In genomic region chrX:142285905-142286304, GRCm38 (mm10) we compare ENCODE assay signal across 34 mouse cellular contexts. TPM values are rescaled to one million over a fixed set of nuclear protein-coding genes. Genes with fewer than 3 reads are reported as not detected.
DNase-seq lines count a peak whose midpoint lies in the region; ATAC-seq lines count a peak whose summit lies in the region.
"Had no signal": no experiment of that assay in that cellular context is flagged by ENCODE, and none has a peak within 500 bp of the region (broad histone marks: within the 10 kb centered on the region; RNA-seq: fewer than 3 reads in every experiment).

No protein-coding gene starts in this region.

- no peaks in the 10 kb centered on the region for H3K27me3 ChIP-seq in heart, embryonic 14.5 days (ENCODE audit: control insufficient read depth, insufficient read depth, low read length)
- H3K27me3 ChIP-seq in kidney, embryonic 15.5 days = peaks cover 28% of the 10 kb centered on the region
- H3K27me3 ChIP-seq in embryonic facial prominence, embryonic 10.5 days (replicated peaks; ENCODE audit: low read depth, poor library complexity, severe bottlenecking) = peaks cover 71% of the 10 kb centered on the region
- peaks cover 14% of the 10 kb centered on the region for H3K27me3 ChIP-seq in embryonic facial prominence, embryonic 14.5 days (replicated peaks; ENCODE audit: control insufficient read depth, insufficient read depth, low read length)
- H3K27me3 ChIP-seq: neural tube, embryonic 12.5 days had no signal

- 0 out of 2 replicates have a peak overlapping the region, but pooled peaks have one; percentile 21 for H3K4me2 ChIP-seq in heart, embryonic 14.5 days (ENCODE audit: low read length)
- no peak overlapping the region for H3K4me2 ChIP-seq in kidney, embryonic 15.5 days
- H3K4me2 ChIP-seq in embryonic facial prominence, embryonic 14.5 days (ENCODE audit: low read depth, low read length) = no peak overlapping the region
- H3K4me2 ChIP-seq: embryonic facial prominence, embryonic 15.5 days; forebrain, embryonic 12.5 days; liver, embryonic 15.5 days; midbrain, embryonic 12.5 days; neural tube, embryonic 12.5 days had no signal

- no peak overlapping the region for H3K9ac ChIP-seq in heart, embryonic 14.5 days (ENCODE audit: low read length)
- no peak overlapping the region for H3K9ac ChIP-seq in kidney, embryonic 15.5 days
- no peak overlapping the region for H3K9ac ChIP-seq in embryonic facial prominence, embryonic 14.5 days (ENCODE audit: low read depth, low read length)
- H3K9ac ChIP-seq: embryonic facial prominence, embryonic 15.5 days; forebrain, embryonic 12.5 days; forebrain, postnatal 0 days; liver, embryonic 15.5 days; midbrain, embryonic 12.5 days; neural tube, embryonic 12.5 days had no signal

- no peaks in the 10 kb centered on the region for H3K36me3 ChIP-seq in heart, embryonic 14.5 days (ENCODE audit: control insufficient read depth, insufficient read depth, low read length)
- H3K36me3 ChIP-seq in kidney, embryonic 15.5 days = no peaks in the 10 kb centered on the region
- no peaks in the 10 kb centered on the region for H3K36me3 ChIP-seq in embryonic facial prominence, embryonic 10.5 days (replicated peaks)
- no peaks in the 10 kb centered on the region for H3K36me3 ChIP-seq in embryonic facial prominence, embryonic 14.5 days (ENCODE audit: control insufficient read depth, insufficient read depth, low read length)
- H3K36me3 ChIP-seq: embryonic facial prominence, embryonic 15.5 days; forebrain, embryonic 12.5 days; heart, embryonic 10.5 days; liver, embryonic 15.5 days; midbrain, embryonic 12.5 days; neural tube, embryonic 12.5 days had no signal

- H3K4me3 ChIP-seq in heart, embryonic 14.5 days (ENCODE audit: control insufficient read depth in 1 of 2, insufficient read depth in 1 of 2, low read depth in 1 of 2, low read length in 2 of 2) = no peak overlapping the region
- no peak overlapping the region for H3K4me3 ChIP-seq in kidney, embryonic 15.5 days (replicated peaks)
- H3K4me3 ChIP-seq in embryonic facial prominence, embryonic 10.5 days = no peak overlapping the region
- no peak overlapping the region for H3K4me3 ChIP-seq in embryonic facial prominence, embryonic 14.5 days (ENCODE audit: low read depth, low read length)
- H3K4me3 ChIP-seq: embryonic facial prominence, embryonic 15.5 days; forebrain, embryonic 12.5 days; heart, embryonic 10.5 days; liver, embryonic 15.5 days; midbrain, embryonic 12.5 days; myocyte; neural tube, embryonic 12.5 days had no signal

- H3K9me3 ChIP-seq in heart, embryonic 14.5 days (ENCODE audit: control insufficient read depth, low read length) = no peaks in the 10 kb centered on the region
- H3K9me3 ChIP-seq in kidney, embryonic 15.5 days (replicated peaks) = no peaks in the 10 kb centered on the region
- H3K9me3 ChIP-seq in embryonic facial prominence, embryonic 10.5 days = no peaks in the 10 kb centered on the region
- no peaks in the 10 kb centered on the region for H3K9me3 ChIP-seq in embryonic facial prominence, embryonic 14.5 days (ENCODE audit: control insufficient read depth, low read length)
- H3K9me3 ChIP-seq: embryonic facial prominence, embryonic 15.5 days; forebrain, embryonic 12.5 days; heart, embryonic 10.5 days; liver, embryonic 15.5 days; midbrain, embryonic 12.5 days; neural tube, embryonic 12.5 days had no signal

- no peak for ATAC-seq in heart, embryonic 14.5 days (ENCODE audit: insufficient number of reproducible peaks, insufficient read depth, low FRiP score, low read depth)
- peak; percentile 54; the same call in 1 of the 2 replicates for ATAC-seq in kidney, embryonic 15.5 days (replicated peaks; ENCODE audit: low FRiP score)
- no peak for ATAC-seq in embryonic facial prominence, embryonic 14.5 days (ENCODE audit: low read depth)
- ATAC-seq: CD4-positive, CD25-positive, alpha-beta regulatory T cell, adult 4 months; forebrain, postnatal 0 days; hindbrain, embryonic 16.5 days had no signal

- no peaks in the 10 kb centered on the region; a peak in 1 of 4 replicates for H3K4me1 ChIP-seq in heart, embryonic 14.5 days (ENCODE audit: control insufficient read depth in 2 of 2, insufficient read depth in 2 of 2, low read length in 2 of 2)
- no peaks in the 10 kb centered on the region for H3K4me1 ChIP-seq in kidney, embryonic 15.5 days
- no peaks in the 10 kb centered on the region for H3K4me1 ChIP-seq in embryonic facial prominence, embryonic 10.5 days
- no peaks in the 10 kb centered on the region for H3K4me1 ChIP-seq in embryonic facial prominence, embryonic 14.5 days (ENCODE audit: control insufficient read depth, insufficient read depth, low read length)
- H3K4me1 ChIP-seq: embryonic facial prominence, embryonic 15.5 days; forebrain, embryonic 12.5 days; liver, embryonic 15.5 days; midbrain, embryonic 12.5 days; neural tube, embryonic 12.5 days had no signal

- no peak for DNase-seq in heart, adult 8-10 months (ENCODE audit: low spot score)
- no peak for DNase-seq in kidney, adult 18-20 months
- DNase-seq in embryonic facial prominence, embryonic 10.5 days (ENCODE audit: low spot score) = peak; percentile 30
- peak; percentile 36 for DNase-seq in embryonic facial prominence, embryonic 14.5 days (ENCODE audit: low spot score)
- DNase-seq in adrenal gland, postnatal 4 days (ENCODE audit: low spot score in 2 of 2) = no peak
- DNase-seq: adrenal gland, postnatal 14 days; cerebellum, adult 11-12 months; cerebellum, postnatal 10 days; forebrain, postnatal 0 days; gastrocnemius, postnatal 14 days; kidney, adult 2 months; layer of hippocampus, postnatal 36 days; left cerebral cortex, postnatal 4 days; lung, postnatal 36 days; right cerebral cortex, adult 18-20 months; right cerebral cortex, postnatal 4 days; thymus, adult 18-20 months; thymus, postnatal 25 days had no signal

- 22% methylated on average over 5 of the region's 5 CpGs for WGBS in heart, embryonic 14.5 days
- WGBS in kidney, embryonic 15.5 days = 42% methylated on average over 5 of the region's 5 CpGs
- 49% methylated on average over 5 of the region's 5 CpGs for WGBS in embryonic facial prominence, embryonic 10.5 days
- 43% methylated on average over 5 of the region's 5 CpGs for WGBS in embryonic facial prominence, embryonic 14.5 days

- no peak overlapping the region for H3K27ac ChIP-seq in heart, embryonic 14.5 days (replicated peaks in 1 of 2; ENCODE audit: control insufficient read depth in 1 of 2, insufficient read depth in 1 of 2, low read depth in 2 of 2, low read length in 2 of 2)
- H3K27ac ChIP-seq in kidney, embryonic 15.5 days = no peak overlapping the region
- H3K27ac ChIP-seq in embryonic facial prominence, embryonic 10.5 days (replicated peaks) = no peak overlapping the region
- H3K27ac ChIP-seq in embryonic facial prominence, embryonic 14.5 days (replicated peaks; ENCODE audit: low read depth, low read length) = no peak overlapping the region
- H3K27ac ChIP-seq: embryonic facial prominence, embryonic 15.5 days; forebrain, embryonic 12.5 days; heart, embryonic 10.5 days; liver, embryonic 15.5 days; midbrain, embryonic 12.5 days; neural tube, embryonic 12.5 days; stomach, postnatal 0 days had no signal

RNA-seq across cellular contexts. Expression of gene Kcne1l, which starts 20.2 kb away (rescaled TPM):
- polyA plus RNA-seq in heart, embryonic 14.5 days (2014; fragmentation: Nextera tagmentation; extraction: Ambion mirVana) = 17.3 and 17.8 TPM in 2 replicates
- under 1 TPM in 1 of 4 experiments, not detected in 3; 0.27 TPM for total RNA-seq in heart, adult 8-10 months (2022)
- polyA plus RNA-seq in kidney, embryonic 15.5 days (2015; fragmentation: Nextera tagmentation; extraction: Ambion mirVana) = 18.8 and 19.5 TPM in 2 replicates
- 14.8 and 15.3 TPM in 2 replicates for polyA plus RNA-seq in embryonic facial prominence, embryonic 10.5 days (2016; fragmentation: Nextera tagmentation; extraction: Ambion mirVana)
- polyA plus RNA-seq in embryonic facial prominence, embryonic 14.5 days (2014; fragmentation: Nextera tagmentation; extraction: Ambion mirVana) = 46.8 and 54.3 TPM in 2 replicates
- total RNA-seq in adrenal gland, postnatal 4 days (2021) = 1 to 10 TPM; 4.0 to 4.5 TPM
- total RNA-seq: common myeloid progenitor, adult 5-6 weeks; granulocyte monocyte progenitor cell, adult 5-6 weeks; liver, adult 2 months; megakaryocyte, adult 5-6 weeks had no signal
- polyA plus RNA-seq: CD4-positive, CD25-positive, alpha-beta regulatory T cell, adult 4 months; liver, adult 2 months had no signal

RNA-seq across cellular contexts. Expression of gene Nxt2, which starts 59.3 kb away (rescaled TPM):
- 10.8 and 14.1 TPM in 2 replicates for polyA plus RNA-seq in heart, embryonic 14.5 days (2014; fragmentation: Nextera tagmentation; extraction: Ambion mirVana)
- 1 to 10 TPM; 6.1 to 7.4 (median 6.4) TPM for total RNA-seq in heart, adult 8-10 months (2022)
- polyA plus RNA-seq in kidney, embryonic 15.5 days (2015; fragmentation: Nextera tagmentation; extraction: Ambion mirVana) = 23.5 and 27.2 TPM in 2 replicates
- 7.6 and 9.2 TPM in 2 replicates for polyA plus RNA-seq in embryonic facial prominence, embryonic 10.5 days (2016; fragmentation: Nextera tagmentation; extraction: Ambion mirVana)
- 15.5 and 18.6 TPM in 2 replicates for polyA plus RNA-seq in embryonic facial prominence, embryonic 14.5 days (2014; fragmentation: Nextera tagmentation; extraction: Ambion mirVana)
- total RNA-seq in adrenal gland, postnatal 4 days (2021) = 10 to 100 TPM; 16.6 to 17.1 TPM

Comparison
In these comparisons a context has a peak if more than half of its experiments do, and no peak if none do; other contexts are left out.
1. DNase-seq: peak in embryonic facial prominence, embryonic 10.5 days (single experiment) and embryonic facial prominence, embryonic 14.5 days (single experiment); none in heart, adult 8-10 months (single experiment), kidney, adult 18-20 months (single experiment) and adrenal gland, postnatal 4 days (0 of 2).